Mouse (Mus musculus): ENCODE data around the gene Carhsp1.
A peak's percentile ranks its signal among the peaks of the same experiment; 100 is the strongest.

DNA sequence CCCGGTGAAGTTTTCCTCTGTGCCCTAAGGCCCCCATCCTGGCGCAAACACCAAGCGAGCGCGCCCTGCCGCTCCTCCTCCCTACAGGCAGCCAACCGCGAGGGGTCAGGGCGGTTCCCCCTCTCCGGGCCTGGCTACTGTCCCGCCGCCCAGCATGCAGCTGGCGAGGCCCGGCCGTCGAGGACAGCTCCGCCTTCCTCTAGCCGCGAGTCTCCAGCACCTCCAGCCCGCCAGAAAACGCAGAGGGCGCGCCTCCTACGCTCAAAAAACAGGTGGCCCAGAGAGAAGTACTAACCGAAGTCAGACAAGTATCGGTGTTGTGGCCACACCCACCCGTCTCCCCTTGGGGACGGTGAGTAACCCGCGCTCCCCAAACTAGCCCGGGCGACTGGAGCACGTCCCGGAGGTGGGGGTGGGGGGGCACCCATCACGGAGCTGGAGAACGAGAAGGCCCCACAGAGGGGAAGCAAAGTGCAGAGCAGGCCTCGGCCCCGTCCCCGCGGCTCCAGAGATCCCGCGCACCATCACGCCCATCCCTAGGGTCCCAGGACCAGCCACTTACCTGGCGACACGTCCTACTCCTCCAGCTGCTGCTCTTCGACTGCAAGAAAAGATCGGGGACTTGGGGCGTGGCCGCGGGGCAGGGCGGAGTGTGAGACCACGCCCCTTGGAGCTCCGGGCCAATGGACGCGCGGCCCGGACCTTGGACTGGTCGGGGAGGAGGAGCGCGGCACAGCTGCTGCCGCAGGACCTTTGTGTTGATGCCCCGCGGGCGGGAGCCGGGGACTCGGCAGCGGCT, at the start of gene Carhsp1:
- TF ChIP-seq POLR2A (IDR thresholded peaks at IDR 0.05; ENCODE audit: control insufficient read depth, low read depth, low read length), result peak; percentile 73
- TF ChIP-seq CTCF (IDR thresholded peaks at IDR 0.05; ENCODE audit: control insufficient read depth, insufficient read depth, insufficient replicate concordance, low read depth, low read length), result no peak

All from testis, adult 2 months (tissue).